Mouse (Mus musculus) MEL (cell line): ENCODE measurements around the gene Cerk. TPM values are rescaled to one million over a fixed set of nuclear protein-coding genes. Genes with fewer than 3 reads are reported as not detected.

ENCODE experiments used
- DNase-seq: peaks from one replicate; pipeline ENCODE4 v3.0.0; 2011; ENCODE audit warnings: low read depth, low spot score
- H3K27ac ChIP-seq: 2 replicates; pipeline ENCODE4 v1.5.1; 2012; ENCODE audit warnings: low read depth, mild to moderate bottlenecking, control low read depth, low read length, moderate library complexity; ENCODE audit not compliant: control insufficient read depth
- H3K27me3 ChIP-seq, 2 experiments: fragments of 150-350 bp in 1 of 2; sonication (generic) in 1 of 2; 2 replicates each; pipeline ENCODE4 v1.6.1; 2012; ENCODE audit warnings: low read length in 2 of 2, mild to moderate bottlenecking in 2 of 2, improper control_type of control experiment in 1 of 2, moderate library complexity in 1 of 2; ENCODE audit not compliant: insufficient read depth in 2 of 2, control insufficient read depth in 1 of 2
- H3K36me3 ChIP-seq, 2 experiments: 2 replicates each; pipeline ENCODE4 v1.6.1; 2012 to 2014; ENCODE audit warnings: low read length in 2 of 2, improper control_type of control experiment in 1 of 2, inconsistent platforms in 1 of 2, mild to moderate bottlenecking in 1 of 2; ENCODE audit not compliant: insufficient read depth in 2 of 2, control insufficient read depth in 1 of 2
- H3K4me1 ChIP-seq, 2 experiments: fragments of 150-350 bp in 1 of 2; sonication (generic) in 1 of 2; 2 replicates each; pipeline ENCODE4 v1.6.1; 2012; ENCODE audit warnings: low read length in 2 of 2, improper control_type of control experiment in 1 of 2, mild to moderate bottlenecking in 1 of 2; ENCODE audit not compliant: insufficient read depth in 2 of 2, control insufficient read depth in 1 of 2
- H3K4me3 ChIP-seq, 2 experiments: fragments of 150-350 bp in 1 of 2; sonication (generic) in 1 of 2; 2 replicates each; pipeline ENCODE4 v1.5.1; 2012; ENCODE audit warnings: low read depth in 2 of 2, low read length in 2 of 2, mild to moderate bottlenecking in 2 of 2, moderate library complexity in 2 of 2, control low read depth in 1 of 2, improper control_type of control experiment in 1 of 2; ENCODE audit not compliant: control insufficient read depth in 1 of 2, insufficient read depth in 1 of 2
- H3K79me2 ChIP-seq: 2 replicates; pipeline ENCODE4 v1.6.1; 2012; ENCODE audit warnings: mild to moderate bottlenecking, low read length, moderate library complexity; ENCODE audit not compliant: control insufficient read depth, poor library complexity, insufficient read depth
- H3K9ac ChIP-seq: 2 replicates; pipeline ENCODE4 v1.6.1; 2012; ENCODE audit warnings: low read depth, mild to moderate bottlenecking, control low read depth, low read length, moderate library complexity; ENCODE audit not compliant: control insufficient read depth, poor library complexity, severe bottlenecking
- H3K9me3 ChIP-seq: fragments of 150-350 bp; sonication (generic); replicated peaks from 2 replicates; pipeline ENCODE4 v1.6.1; 2012; ENCODE audit warnings: mild to moderate bottlenecking, low read length, improper control_type of control experiment, moderate library complexity; ENCODE audit not compliant: insufficient read depth
- BHLHE40 ChIP-seq: IDR thresholded peaks from 2 replicates; pipeline ENCODE4 v1.6.1; 2012; ENCODE audit warnings: low read depth, mild to moderate bottlenecking, inconsistent platforms, low read length, improper control_type of control experiment, borderline replicate concordance
- CHD2 ChIP-seq: IDR thresholded peaks from 2 replicates; pipeline ENCODE4 v1.6.1; 2011; ENCODE audit warnings: low read length, improper control_type of control experiment
- ELF1 ChIP-seq: IDR thresholded peaks from 2 replicates; pipeline ENCODE4 v1.6.1; 2014; ENCODE audit warnings: low read depth, mild to moderate bottlenecking, inconsistent platforms, low read length, improper control_type of control experiment, moderate library complexity
- EP300 ChIP-seq, 2 experiments: IDR thresholded peaks; 2 replicates each; pipeline ENCODE4 v1.6.1; 2011; ENCODE audit warnings: improper control_type of control experiment in 2 of 2, low read length in 2 of 2, low read depth in 1 of 2, mild to moderate bottlenecking in 1 of 2
- HCFC1 ChIP-seq: IDR thresholded peaks from 2 replicates; pipeline ENCODE4 v1.6.1; 2012; ENCODE audit warnings: low read depth, mild to moderate bottlenecking, inconsistent platforms, low read length, improper control_type of control experiment, moderate library complexity
- JUND ChIP-seq: IDR thresholded peaks from 2 replicates; pipeline ENCODE4 v1.6.1; 2011; ENCODE audit warnings: low read depth, mild to moderate bottlenecking, improper control_type of control experiment, low read length
- KAT2A ChIP-seq: conservative IDR thresholded peaks from 2 replicates; pipeline ENCODE4 v1.6.1; 2012; ENCODE audit warnings: low read depth, low read length, improper control_type of control experiment, inconsistent platforms
- MEF2A ChIP-seq: IDR thresholded peaks from 2 replicates; pipeline ENCODE4 v1.6.1; 2014; ENCODE audit warnings: low read depth, mild to moderate bottlenecking, inconsistent platforms, low read length, improper control_type of control experiment; ENCODE audit not compliant: poor library complexity, insufficient replicate concordance, severe bottlenecking; ENCODE audit errors: extremely low read depth
- MXI1 ChIP-seq: IDR thresholded peaks from 2 replicates; pipeline ENCODE4 v1.6.1; 2011; ENCODE audit warnings: mild to moderate bottlenecking, low read depth, low read length, improper control_type of control experiment
- MYB ChIP-seq: IDR thresholded peaks from 2 replicates; pipeline ENCODE4 v1.6.1; 2011; ENCODE audit warnings: mild to moderate bottlenecking, low read depth, low read length, improper control_type of control experiment
- MYC ChIP-seq: IDR thresholded peaks from 2 replicates; pipeline ENCODE4 v1.6.1; 2011; ENCODE audit warnings: low read depth, mild to moderate bottlenecking, low read length, improper control_type of control experiment, moderate library complexity
- NELFE ChIP-seq: IDR thresholded peaks from 2 replicates; pipeline ENCODE4 v1.6.1; 2011; ENCODE audit warnings: low read depth, low read length, improper control_type of control experiment
- POLR2A ChIP-seq, 2 experiments: IDR thresholded peaks; 2 replicates each; pipeline ENCODE4 v1.6.1; 2011 to 2012; ENCODE audit warnings: low read length in 2 of 2, mild to moderate bottlenecking in 2 of 2, control low read depth in 1 of 2, improper control_type of control experiment in 1 of 2, low read depth in 1 of 2, moderate library complexity in 1 of 2; ENCODE audit not compliant: control insufficient read depth in 1 of 2, insufficient read depth in 1 of 2, poor library complexity in 1 of 2
- POLR2AphosphoS5 ChIP-seq: IDR thresholded peaks from 2 replicates; pipeline ENCODE4 v1.6.1; 2012; ENCODE audit warnings: low read depth, borderline replicate concordance, mild to moderate bottlenecking, inconsistent platforms, low read length, moderate library complexity, mixed read lengths
- RAD21 ChIP-seq: IDR thresholded peaks from 2 replicates; pipeline ENCODE4 v1.6.1; 2011; ENCODE audit warnings: mild to moderate bottlenecking, low read depth, low read length, improper control_type of control experiment
- RCOR1 ChIP-seq: IDR thresholded peaks from 2 replicates; pipeline ENCODE4 v1.6.1; 2012; ENCODE audit warnings: low read depth, mild to moderate bottlenecking, inconsistent platforms, low read length, improper control_type of control experiment
- SIN3A ChIP-seq: IDR thresholded peaks from 2 replicates; pipeline ENCODE4 v1.6.1; 2012; ENCODE audit warnings: low read length, improper control_type of control experiment, inconsistent platforms
- SMC3 ChIP-seq: IDR thresholded peaks from 2 replicates; pipeline ENCODE4 v1.6.1; 2011; ENCODE audit warnings: low read depth, low read length, improper control_type of control experiment
- TAL1 ChIP-seq: IDR thresholded peaks from 2 replicates; pipeline ENCODE4 v1.6.1; 2012; ENCODE audit warnings: mild to moderate bottlenecking, inconsistent platforms, low read length, moderate library complexity, mixed read lengths
- TBP ChIP-seq: IDR thresholded peaks from 2 replicates; pipeline ENCODE4 v1.8.0; 2011; ENCODE audit warnings: low read depth, low read length, improper control_type of control experiment
- UBTF ChIP-seq: IDR thresholded peaks from 2 replicates; pipeline ENCODE4 v1.6.1; 2012; ENCODE audit warnings: low read depth, mild to moderate bottlenecking, inconsistent platforms, low read length, improper control_type of control experiment, moderate library complexity, borderline replicate concordance; ENCODE audit not compliant: insufficient read depth
- USF2 ChIP-seq, 2 experiments: IDR thresholded peaks; 2 replicates each; pipeline ENCODE4 v1.6.1; 2011 to 2012; ENCODE audit warnings: improper control_type of control experiment in 2 of 2, low read length in 2 of 2, borderline replicate concordance in 1 of 2, inconsistent platforms in 1 of 2, low read depth in 1 of 2, mild to moderate bottlenecking in 1 of 2; ENCODE audit not compliant: insufficient read depth in 1 of 2
- ZC3H11A ChIP-seq: IDR thresholded peaks from 2 replicates; pipeline ENCODE4 v1.6.1; 2012; ENCODE audit warnings: low read depth, mild to moderate bottlenecking, inconsistent platforms, low read length, improper control_type of control experiment
- ZKSCAN1 ChIP-seq: IDR thresholded peaks from 2 replicates; pipeline ENCODE4 v1.6.1; 2012; ENCODE audit warnings: low read depth, mild to moderate bottlenecking, inconsistent platforms, low read length, improper control_type of control experiment, moderate library complexity
- ZMIZ1 ChIP-seq: IDR thresholded peaks from 2 replicates; pipeline ENCODE4 v1.6.1; 2012; ENCODE audit warnings: low read depth, mild to moderate bottlenecking, inconsistent platforms, low read length, improper control_type of control experiment, moderate library complexity
- ZNF384 ChIP-seq: IDR thresholded peaks from 2 replicates; pipeline ENCODE4 v1.6.1; 2012; ENCODE audit warnings: low read depth, mild to moderate bottlenecking, inconsistent platforms, low read length, improper control_type of control experiment
- polyA plus RNA-seq, 2 experiments: library from polyadenylated mRNA; stranded (reverse) in 1 of 2; unstranded in 1 of 2; fragments of >175 nt in 1 of 2; fragments of >200 nt in 1 of 2; gene quantifications; 2 replicates each; pipeline versions ENCODE4 v1.2.1 to v1.2.4; 2012; ENCODE audit warnings: low replicate concordance in 2 of 2, low read depth in 1 of 2; ENCODE audit not compliant: insufficient read length in 2 of 2, insufficient read depth in 1 of 2, missing spikeins in 1 of 2
- total RNA-seq: library from RNA; depleted of rRNA; stranded (reverse); fragments of 300-350 nt; gene quantifications from 2 replicates; pipeline ENCODE4 v1.2.3, GENCODE M21; 2012

Gene Cerk
- total and polyA plus RNA-seq, 3 experiments, result 4.1 to 9.5 TPM; not detected in 1

DNA sequence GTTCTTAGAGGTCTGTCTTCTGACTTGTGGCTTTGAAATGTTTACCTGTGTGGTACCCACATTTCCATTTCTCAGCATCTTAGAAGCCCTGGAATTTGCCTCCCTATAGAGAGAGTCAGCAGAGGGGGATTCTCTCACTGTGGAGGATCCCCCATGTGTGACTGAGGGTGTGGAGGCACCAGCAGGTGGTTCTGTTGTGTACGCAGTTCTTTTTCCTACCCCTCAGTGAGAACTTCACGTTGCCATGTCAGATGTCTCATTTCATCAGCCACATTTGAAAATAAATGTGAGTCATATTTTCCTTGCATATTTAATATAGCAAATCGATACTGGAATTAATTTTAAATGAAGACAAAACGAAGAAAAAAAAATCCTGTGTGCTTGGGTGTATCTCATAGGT, 35.4 kb upstream of the Cerk start:
- no peak for DNase-seq
- H3K27me3 ChIP-seq, result no peaks in the 10 kb centered on the region
- H3K4me1 ChIP-seq, result peaks cover 4 to 9% of the 10 kb centered on the region in 2 experiments
- no peaks in the 10 kb centered on the region for H3K36me3 ChIP-seq
- TF ChIP-seq RCOR1 (no peak), ELF1 (no peak), BHLHE40 (no peak), SMC3 (no peak), MYC (no peak), TAL1 (no peak), TBP (no peak)
- TF ChIP-seq, all 39 proteins: peak for 0
- Histone ChIP-seq H3K4me3 (no peak overlapping the region), H3K9me3 (no peaks in the 10 kb centered on the region), H3K79me2 (no peaks in the 10 kb centered on the region; the same call in 1 of the 2 replicates), H3K27ac (no peak overlapping the region), H3K9ac (no peak overlapping the region)

DNA sequence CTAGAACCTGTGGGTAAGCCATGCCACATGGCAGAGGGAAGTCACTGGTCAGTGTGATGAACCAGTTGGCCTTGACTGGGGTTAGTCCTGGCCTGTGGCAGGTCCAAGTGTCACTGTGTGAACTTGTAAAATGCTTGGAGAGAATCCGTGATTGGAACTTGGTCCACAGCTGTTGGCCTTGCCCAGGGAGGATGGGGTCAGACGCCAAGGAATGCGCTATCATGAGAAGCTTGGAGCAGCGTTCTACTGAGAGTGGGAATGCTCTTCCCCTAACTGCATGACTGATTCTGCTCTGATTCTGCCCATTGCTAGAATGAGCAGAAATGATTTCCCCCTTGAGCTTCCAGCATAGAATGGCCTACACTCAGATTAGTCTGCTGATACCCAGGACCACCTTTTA, 34.8 kb upstream of the Cerk start:
- H3K79me2 ChIP-seq, result no peaks in the 10 kb centered on the region; the same call in 1 of the 2 replicates
- TF ChIP-seq ZNF384 (no peak), TAL1 (no peak), MXI1 (no peak), ZMIZ1 (no peak), SIN3A (no peak), POLR2A (IDR thresholded peaks at IDR 0.05; ENCODE audit: control insufficient read depth in 1 of 2, insufficient read depth in 1 of 2, low read depth in 1 of 2, low read length in 2 of 2, poor library complexity in 1 of 2) (no peak), ZKSCAN1 (no peak), HCFC1 (no peak), BHLHE40 (no peak), USF2 (IDR thresholded peaks at IDR 0.05; ENCODE audit: borderline replicate concordance in 1 of 2, insufficient read depth in 1 of 2, low read depth in 1 of 2, low read length in 2 of 2) (no peak)
- TF ChIP-seq, all 39 proteins: peak for 0
- H3K9ac ChIP-seq, result no peak overlapping the region
- no peaks in the 10 kb centered on the region for H3K9me3 ChIP-seq
- H3K4me1 ChIP-seq, result peaks cover 4 to 9% of the 10 kb centered on the region in 2 experiments
- no peak for DNase-seq
- H3K27ac ChIP-seq, result no peak overlapping the region
- no peak overlapping the region for H3K4me3 ChIP-seq
- no peaks in the 10 kb centered on the region for H3K27me3 ChIP-seq
- no peaks in the 10 kb centered on the region for H3K36me3 ChIP-seq

DNA sequence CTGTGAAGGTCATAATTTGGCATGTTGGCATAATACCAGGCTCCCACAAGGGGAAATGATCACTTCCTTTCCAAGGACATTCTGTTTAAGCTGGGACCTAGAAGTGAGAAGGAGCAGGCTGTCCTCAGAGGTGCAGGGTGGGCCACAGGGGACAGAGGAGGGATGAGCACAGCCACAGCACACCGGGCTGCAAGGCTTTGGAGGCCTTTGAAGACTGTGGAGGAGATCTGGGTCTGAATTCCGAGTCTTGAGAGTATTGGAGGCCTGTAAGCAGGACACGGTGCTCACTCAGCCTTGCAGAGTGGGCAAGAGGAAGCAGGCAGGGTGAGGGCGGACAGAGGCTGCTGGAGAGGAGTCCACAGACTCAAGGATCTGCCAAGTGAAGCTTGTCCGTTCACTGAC, 34.3 kb upstream of the Cerk start:
- DNase-seq, result no peak
- Histone ChIP-seq H3K4me3 (no peak overlapping the region), H3K9ac (no peak overlapping the region), H3K27me3 (no peaks in the 10 kb centered on the region), H3K27ac (no peak overlapping the region), H3K9me3 (no peaks in the 10 kb centered on the region), H3K79me2 (no peaks in the 10 kb centered on the region; the same call in 1 of the 2 replicates), H3K36me3 (peaks cover 0 to under 1% of the 10 kb centered on the region in 2 experiments; a peak in 1 of 4 replicates), H3K4me1 (peaks cover 4 to 6% of the 10 kb centered on the region in 2 experiments)
- TF ChIP-seq USF2 (IDR thresholded peaks at IDR 0.05; ENCODE audit: borderline replicate concordance in 1 of 2, insufficient read depth in 1 of 2, low read depth in 1 of 2, low read length in 2 of 2) (no peak), MEF2A (no peak), KAT2A (no peak), POLR2AphosphoS5 (no peak), ZC3H11A (no peak), RAD21 (no peak), MYB (no peak), EP300 (IDR thresholded peaks at IDR 0.05; ENCODE audit: low read depth in 1 of 2, low read length in 2 of 2) (no peak), ELF1 (no peak), CHD2 (no peak), UBTF (no peak), NELFE (no peak), JUND (no peak), ZKSCAN1 (no peak)
